Mouse (Mus musculus): ENCODE data around the gene Pigf.

DNA sequence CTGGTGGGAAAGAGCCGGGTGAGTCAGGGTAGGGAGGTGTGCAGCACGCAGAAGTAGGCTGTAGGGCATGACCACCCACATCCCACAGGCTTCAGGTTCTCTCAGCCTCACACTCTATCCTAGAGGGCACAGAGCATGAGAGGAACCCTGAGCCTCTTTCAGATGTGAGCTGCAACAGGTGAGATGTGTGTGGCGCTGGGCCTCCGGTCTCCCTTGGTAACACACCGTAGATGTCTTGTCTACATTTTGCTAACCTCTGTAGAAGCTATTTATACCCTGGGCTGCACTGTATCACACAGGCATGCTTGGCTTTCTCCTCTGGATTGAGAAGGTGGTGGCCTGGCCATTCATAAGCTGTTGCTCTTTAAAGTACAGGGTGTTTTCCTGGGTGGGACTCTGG, 56.6 kb downstream of the Pigf start:
- no peak for TF ChIP-seq CTCF (IDR thresholded peaks at IDR 0.05; ENCODE audit: low read depth, low read length)
- no peak for TF ChIP-seq GATA2 (IDR thresholded peaks at IDR 0.05; ENCODE audit: borderline replicate concordance, low read depth, low read length)
- TF ChIP-seq POLR2AphosphoS5 (IDR thresholded peaks at IDR 0.05; ENCODE audit: insufficient replicate concordance, low read depth, low read length) = no peak
